ENCODE assay signal across 12 mouse cellular contexts in the genomic region with DNA sequence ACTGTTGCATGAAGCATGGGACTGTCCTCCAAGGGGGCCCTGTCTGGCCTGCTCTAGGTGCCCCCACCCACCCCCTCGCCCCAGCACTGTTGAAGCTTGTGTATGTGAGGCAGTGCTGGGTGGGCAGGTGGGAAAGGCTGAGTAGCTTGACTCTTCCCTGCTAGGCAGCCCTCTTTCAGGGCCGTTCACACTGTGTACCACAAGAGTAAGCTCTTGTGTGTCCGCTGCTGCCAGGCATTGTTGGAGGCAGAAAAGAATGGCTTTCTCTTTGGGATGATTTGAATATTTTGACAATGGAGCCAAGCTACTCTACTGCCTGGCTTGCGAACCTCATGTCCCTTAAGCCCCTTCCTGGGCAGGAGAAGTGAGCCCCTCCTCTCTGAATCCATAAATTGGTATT. TPM values are rescaled to one million over a fixed set of nuclear protein-coding genes. Genes with fewer than 3 reads are reported as not detected.
A peak's percentile ranks its signal among the peaks of the same experiment; 100 is the strongest.
DNase-seq lines count a peak whose midpoint lies in the region; ATAC-seq lines count a peak whose summit lies in the region.
"Had no signal": no experiment of that assay in that cellular context is flagged by ENCODE, and none has a peak within 500 bp of the region (broad histone marks: within the 10 kb centered on the region; RNA-seq: fewer than 3 reads in every experiment).

No protein-coding gene starts in this region.

- peak; percentile 42 for DNase-seq in intestine, embryonic 14.5 days (ENCODE audit: low spot score)
- no peak for DNase-seq in forebrain, embryonic 11.5 days (ENCODE audit: low spot score)
- DNase-seq in right cerebral cortex, postnatal 25 days: no peak
- DNase-seq in natural killer cell, adult 2 months (ENCODE audit: low spot score in 2 of 2): no peak
- no peak for DNase-seq in cerebellum, adult 9-11 months
- DNase-seq: kidney, postnatal 36 days; liver; lung, postnatal 14 days had no signal

- H3K9ac ChIP-seq in intestine, embryonic 14.5 days (ENCODE audit: low read length): no peak overlapping the region
- no peak overlapping the region for H3K9ac ChIP-seq in intestine, embryonic 16.5 days (ENCODE audit: low read depth, low read length)
- peak overlapping the region; percentile 20; the same call in 1 of the 2 replicates for H3K9ac ChIP-seq in forebrain, embryonic 11.5 days (ENCODE audit: low read length)
- H3K9ac ChIP-seq in hindbrain, embryonic 16.5 days (ENCODE audit: low read depth, low read length): no peak overlapping the region
- no peak overlapping the region for H3K9ac ChIP-seq in neural tube, embryonic 13.5 days
- H3K9ac ChIP-seq: intestine, embryonic 15.5 days had no signal

- WGBS in intestine, embryonic 14.5 days: 85% methylated on average over 4 of the region's 4 CpGs
- WGBS in intestine, embryonic 16.5 days: 68% methylated on average over 4 of the region's 4 CpGs
- 14% methylated on average over 4 of the region's 4 CpGs for WGBS in forebrain, embryonic 11.5 days
- WGBS in hindbrain, embryonic 16.5 days: 25% methylated on average over 4 of the region's 4 CpGs
- 25% methylated on average over 4 of the region's 4 CpGs for WGBS in neural tube, embryonic 13.5 days

- ATAC-seq in intestine, embryonic 14.5 days (replicated peaks; ENCODE audit: low FRiP score, low TSS enrichment, low read depth): no peak
- ATAC-seq in intestine, embryonic 16.5 days: no peak
- peak; percentile 73 for ATAC-seq in forebrain, embryonic 11.5 days (replicated peaks; ENCODE audit: low FRiP score)
- ATAC-seq in hindbrain, embryonic 16.5 days: peak; percentile 49
- 0 out of 2 replicates have a peak, but pooled peaks have one; percentile 19 for ATAC-seq in neural tube, embryonic 13.5 days (ENCODE audit: low read depth)
- ATAC-seq: intestine, embryonic 15.5 days had no signal

- peaks cover 18% of the 10 kb centered on the region for H3K36me3 ChIP-seq in intestine, embryonic 14.5 days (ENCODE audit: control insufficient read depth, insufficient read depth, low read length)
- no peaks in the 10 kb centered on the region for H3K36me3 ChIP-seq in intestine, embryonic 16.5 days (ENCODE audit: control insufficient read depth, insufficient read depth, low read length)
- H3K36me3 ChIP-seq in forebrain, embryonic 11.5 days (ENCODE audit: control insufficient read depth, insufficient read depth, low read length): no peaks in the 10 kb centered on the region
- no peaks in the 10 kb centered on the region for H3K36me3 ChIP-seq in hindbrain, embryonic 16.5 days (ENCODE audit: control insufficient read depth, insufficient read depth, low read length)
- no peaks in the 10 kb centered on the region for H3K36me3 ChIP-seq in neural tube, embryonic 13.5 days

- H3K4me2 ChIP-seq in intestine, embryonic 14.5 days (ENCODE audit: low read length): no peak overlapping the region
- H3K4me2 ChIP-seq in intestine, embryonic 16.5 days (ENCODE audit: low read depth, low read length): no peak overlapping the region
- peak overlapping the region; percentile 34; the same call in 1 of the 2 replicates for H3K4me2 ChIP-seq in forebrain, embryonic 11.5 days (ENCODE audit: low read depth, low read length, severe bottlenecking)
- H3K4me2 ChIP-seq in hindbrain, embryonic 16.5 days (ENCODE audit: low read length): no peak overlapping the region
- 0 out of 2 replicates have a peak overlapping the region, but pooled peaks have one; percentile 3 for H3K4me2 ChIP-seq in neural tube, embryonic 13.5 days
- H3K4me2 ChIP-seq: intestine, embryonic 15.5 days had no signal

- peaks cover 13% of the 10 kb centered on the region for H3K4me1 ChIP-seq in intestine, embryonic 14.5 days (replicated peaks; ENCODE audit: control insufficient read depth, insufficient read depth, low read length)
- peaks cover 18% of the 10 kb centered on the region for H3K4me1 ChIP-seq in intestine, embryonic 16.5 days (ENCODE audit: control insufficient read depth, insufficient read depth, low read length)
- H3K4me1 ChIP-seq in forebrain, embryonic 11.5 days (replicated peaks; ENCODE audit: control insufficient read depth, insufficient read depth, low read length): peaks cover 52% of the 10 kb centered on the region
- H3K4me1 ChIP-seq in hindbrain, embryonic 16.5 days (ENCODE audit: control insufficient read depth, insufficient read depth, low read depth, low read length): peaks cover 3% of the 10 kb centered on the region
- H3K4me1 ChIP-seq in neural tube, embryonic 13.5 days (replicated peaks): peaks cover 49% of the 10 kb centered on the region

- H3K4me3 ChIP-seq in intestine, embryonic 14.5 days (ENCODE audit: low read depth, low read length): no peak overlapping the region
- no peak overlapping the region for H3K4me3 ChIP-seq in intestine, embryonic 16.5 days (ENCODE audit: low read length)
- no peak overlapping the region for H3K4me3 ChIP-seq in forebrain, embryonic 11.5 days (ENCODE audit: low read depth, low read length)
- H3K4me3 ChIP-seq in hindbrain, embryonic 16.5 days (ENCODE audit: low read length): no peak overlapping the region
- no peak overlapping the region for H3K4me3 ChIP-seq in neural tube, embryonic 13.5 days
- H3K4me3 ChIP-seq: intestine, embryonic 15.5 days had no signal

- no peaks in the 10 kb centered on the region for H3K9me3 ChIP-seq in intestine, embryonic 14.5 days (ENCODE audit: control insufficient read depth, low read length)
- no peaks in the 10 kb centered on the region for H3K9me3 ChIP-seq in intestine, embryonic 16.5 days (ENCODE audit: control insufficient read depth, low read length)
- no peaks in the 10 kb centered on the region for H3K9me3 ChIP-seq in forebrain, embryonic 11.5 days (ENCODE audit: control insufficient read depth, low read length)
- no peaks in the 10 kb centered on the region for H3K9me3 ChIP-seq in hindbrain, embryonic 16.5 days (ENCODE audit: control insufficient read depth, low read length)
- H3K9me3 ChIP-seq in neural tube, embryonic 13.5 days: no peaks in the 10 kb centered on the region
- H3K9me3 ChIP-seq: intestine, embryonic 15.5 days had no signal

- no peak overlapping the region for H3K27ac ChIP-seq in intestine, embryonic 14.5 days (ENCODE audit: low read depth)
- H3K27ac ChIP-seq in intestine, embryonic 16.5 days (ENCODE audit: low read length): no peak overlapping the region
- H3K27ac ChIP-seq in forebrain, embryonic 11.5 days (ENCODE audit: low read depth, low read length): peak overlapping the region; percentile 73
- H3K27ac ChIP-seq in hindbrain, embryonic 16.5 days (ENCODE audit: low read depth, low read length): no peak overlapping the region
- 0 out of 2 replicates have a peak overlapping the region, but pooled peaks have one; percentile 7 for H3K27ac ChIP-seq in neural tube, embryonic 13.5 days (replicated peaks)
- H3K27ac ChIP-seq: intestine, embryonic 15.5 days had no signal

- no peaks in the 10 kb centered on the region for H3K27me3 ChIP-seq in intestine, embryonic 14.5 days (replicated peaks; ENCODE audit: control insufficient read depth, insufficient read depth, low read length)
- no peaks in the 10 kb centered on the region for H3K27me3 ChIP-seq in intestine, embryonic 16.5 days (replicated peaks; ENCODE audit: control insufficient read depth, insufficient read depth, low read length)
- no peaks in the 10 kb centered on the region for H3K27me3 ChIP-seq in forebrain, embryonic 11.5 days (ENCODE audit: control insufficient read depth, insufficient read depth, low read length)
- H3K27me3 ChIP-seq in hindbrain, embryonic 16.5 days (replicated peaks; ENCODE audit: control insufficient read depth, insufficient read depth, low read length): no peaks in the 10 kb centered on the region
- no peaks in the 10 kb centered on the region for H3K27me3 ChIP-seq in neural tube, embryonic 13.5 days
- H3K27me3 ChIP-seq: intestine, embryonic 15.5 days had no signal

RNA-seq across cellular contexts. Expression of a gene that starts 54.7 kb away (rescaled TPM):
- 266 and 288 TPM in 2 replicates for polyA plus RNA-seq in intestine, embryonic 14.5 days (2014; fragmentation: Nextera tagmentation; extraction: Ambion mirVana)
- 113 and 119 TPM in 2 replicates for polyA plus RNA-seq in intestine, embryonic 16.5 days (2015; fragmentation: Nextera tagmentation; extraction: Ambion mirVana)
- polyA plus RNA-seq in forebrain, embryonic 11.5 days (2014; fragmentation: Nextera tagmentation; extraction: Ambion mirVana): 153 and 159 TPM in 2 replicates
- 25.4 and 34.5 TPM in 2 replicates for polyA plus RNA-seq in hindbrain, embryonic 16.5 days (2015; fragmentation: Nextera tagmentation; extraction: Ambion mirVana)
- polyA plus RNA-seq in neural tube, embryonic 13.5 days (2015; fragmentation: Nextera tagmentation; extraction: Ambion mirVana): 35.6 and 52.3 TPM in 2 replicates

Comparison
In these comparisons a context has a peak if more than half of its experiments do, and no peak if none do; other contexts are left out.
1. ATAC-seq: peak in forebrain, embryonic 11.5 days (single experiment), hindbrain, embryonic 16.5 days (single experiment) and neural tube, embryonic 13.5 days (single experiment); none in intestine, embryonic 14.5 days (single experiment) and intestine, embryonic 16.5 days (single experiment).
2. H3K27ac ChIP-seq: peak in forebrain, embryonic 11.5 days (single experiment) and neural tube, embryonic 13.5 days (single experiment); none in intestine, embryonic 14.5 days (single experiment), intestine, embryonic 16.5 days (single experiment) and hindbrain, embryonic 16.5 days (single experiment).
3. H3K4me2 ChIP-seq: peak in forebrain, embryonic 11.5 days (single experiment) and neural tube, embryonic 13.5 days (single experiment); none in intestine, embryonic 14.5 days (single experiment), intestine, embryonic 16.5 days (single experiment) and hindbrain, embryonic 16.5 days (single experiment).